Mouse (Mus musculus): ENCODE results near the gene Gzma. TPM values are rescaled to one million over a fixed set of nuclear protein-coding genes. Genes with fewer than 3 reads are reported as not detected.

Gene Gzma
- polyA plus RNA-seq, 1 experiment from 2014 or later: not detected

- Histone ChIP-seq H3K9me3 (replicated peaks; ENCODE audit: control insufficient read depth, low read length) (no peaks in the 10 kb centered on the region), H3K9ac (ENCODE audit: low read length) (no peak overlapping the region), H3K4me3 (ENCODE audit: low read depth, low read length) (no peak overlapping the region), H3K27ac (ENCODE audit: low read depth, low read length) (no peak overlapping the region), H3K36me3 (ENCODE audit: control insufficient read depth, insufficient read depth, low read length) (no peaks in the 10 kb centered on the region), H3K4me2 (ENCODE audit: low read length) (no peak overlapping the region), H3K4me1 (ENCODE audit: control insufficient read depth, insufficient read depth, low read length) (no peaks in the 10 kb centered on the region), H3K27me3 (replicated peaks; ENCODE audit: control insufficient read depth, insufficient read depth, low read length) (no peaks in the 10 kb centered on the region)
- 54% methylated on average over 8 of the region's 8 CpGs for WGBS
- DNase-seq (ENCODE audit: low spot score) (no peak), ATAC-seq (no peak)
Observed at GRCm38 (mm10) chr13:113055826-113056225, 45.0 kb downstream of the Gzma start.

GRCm38 (mm10) chr13:113054230-113054629 is 46.6 kb downstream of the Gzma start:
- H3K27me3 ChIP-seq (replicated peaks; ENCODE audit: control insufficient read depth, insufficient read depth, low read length): no peaks in the 10 kb centered on the region
- no peak overlapping the region for H3K9ac ChIP-seq (ENCODE audit: low read length)
- DNase-seq (ENCODE audit: low spot score) (no peak), ATAC-seq (no peak)
- H3K4me2 ChIP-seq (ENCODE audit: low read length): no peak overlapping the region
- no peak overlapping the region for H3K4me3 ChIP-seq (ENCODE audit: low read depth, low read length)
- no peak overlapping the region for H3K27ac ChIP-seq (ENCODE audit: low read depth, low read length)
- no peaks in the 10 kb centered on the region for H3K9me3 ChIP-seq (replicated peaks; ENCODE audit: control insufficient read depth, low read length)
- no peaks in the 10 kb centered on the region for H3K36me3 ChIP-seq (ENCODE audit: control insufficient read depth, insufficient read depth, low read length)
- WGBS: 91% methylated on average over 8 of the region's 8 CpGs
- no peaks in the 10 kb centered on the region for H3K4me1 ChIP-seq (ENCODE audit: control insufficient read depth, insufficient read depth, low read length)

GRCm38 (mm10) chr13:113047647-113048046 is 53.1 kb downstream of the Gzma start:
- H3K27me3 ChIP-seq (replicated peaks; ENCODE audit: control insufficient read depth, insufficient read depth, low read length): no peaks in the 10 kb centered on the region
- H3K4me1 ChIP-seq (ENCODE audit: control insufficient read depth, insufficient read depth, low read length): no peaks in the 10 kb centered on the region
- H3K9me3 ChIP-seq (replicated peaks; ENCODE audit: control insufficient read depth, low read length): no peaks in the 10 kb centered on the region
- no peak overlapping the region for H3K9ac ChIP-seq (ENCODE audit: low read length)
- ATAC-seq (no peak), DNase-seq (ENCODE audit: low spot score) (no peak)
- no peaks in the 10 kb centered on the region for H3K36me3 ChIP-seq (ENCODE audit: control insufficient read depth, insufficient read depth, low read length)
- no peak overlapping the region for H3K27ac ChIP-seq (ENCODE audit: low read depth, low read length)
- H3K4me2 ChIP-seq (ENCODE audit: low read length): no peak overlapping the region
- H3K4me3 ChIP-seq (ENCODE audit: low read depth, low read length): no peak overlapping the region
- 77% methylated on average over 3 of the region's 3 CpGs for WGBS

- DNase-seq (ENCODE audit: low spot score) (no peak), ATAC-seq (peak; percentile 47)
- H3K27ac ChIP-seq (ENCODE audit: low read depth, low read length): no peak overlapping the region
- no peaks in the 10 kb centered on the region for H3K9me3 ChIP-seq (replicated peaks; ENCODE audit: control insufficient read depth, low read length)
- no peaks in the 10 kb centered on the region for H3K36me3 ChIP-seq (ENCODE audit: control insufficient read depth, insufficient read depth, low read length)
- H3K9ac ChIP-seq (ENCODE audit: low read length): no peak overlapping the region
- no peak overlapping the region for H3K4me3 ChIP-seq (ENCODE audit: low read depth, low read length)
- H3K4me2 ChIP-seq (ENCODE audit: low read length): no peak overlapping the region; the same call in 1 of the 2 replicates
- H3K27me3 ChIP-seq (replicated peaks; ENCODE audit: control insufficient read depth, insufficient read depth, low read length): no peaks in the 10 kb centered on the region
- no peaks in the 10 kb centered on the region for H3K4me1 ChIP-seq (ENCODE audit: control insufficient read depth, insufficient read depth, low read length)
Observed at GRCm38 (mm10) chr13:113047018-113047417, 53.8 kb downstream of the Gzma start.

- DNase-seq (ENCODE audit: low spot score) (peak; percentile 83), ATAC-seq (peak; percentile 89)
- Histone ChIP-seq H3K9me3 (replicated peaks; ENCODE audit: control insufficient read depth, low read length) (no peaks in the 10 kb centered on the region), H3K4me2 (ENCODE audit: low read length) (peak within 1 kb of the TSS; percentile 64), H3K4me3 (ENCODE audit: low read depth, low read length) (peak within 1 kb of the TSS; percentile 41), H3K27ac (ENCODE audit: low read depth, low read length) (no peak within 1 kb of the TSS), H3K4me1 (ENCODE audit: control insufficient read depth, insufficient read depth, low read length) (no peaks in the 10 kb centered on the region), H3K27me3 (replicated peaks; ENCODE audit: control insufficient read depth, insufficient read depth, low read length) (no peaks in the 10 kb centered on the region), H3K36me3 (ENCODE audit: control insufficient read depth, insufficient read depth, low read length) (no peaks in the 10 kb centered on the region), H3K9ac (ENCODE audit: low read length) (peak within 1 kb of the TSS; percentile 56)
- 5% methylated on average over 21 of the region's 21 CpGs for WGBS
Observed at GRCm38 (mm10) chr13:113046211-113046883, 54.4 kb downstream of the Gzma start, which contains the start of gene Gpx8. Gpx8 (minus strand) TSS chr13:113046410.

- ATAC-seq (no peak), DNase-seq (ENCODE audit: low spot score) (no peak)
- H3K4me3 ChIP-seq (ENCODE audit: low read depth, low read length): peak overlapping the region; percentile 41
- H3K36me3 ChIP-seq (ENCODE audit: control insufficient read depth, insufficient read depth, low read length): no peaks in the 10 kb centered on the region
- H3K4me1 ChIP-seq (ENCODE audit: control insufficient read depth, insufficient read depth, low read length): no peaks in the 10 kb centered on the region
- no peak overlapping the region for H3K27ac ChIP-seq (ENCODE audit: low read depth, low read length)
- 20% methylated on average over 18 of the region's 18 CpGs for WGBS
- H3K27me3 ChIP-seq (replicated peaks; ENCODE audit: control insufficient read depth, insufficient read depth, low read length): no peaks in the 10 kb centered on the region
- no peaks in the 10 kb centered on the region for H3K9me3 ChIP-seq (replicated peaks; ENCODE audit: control insufficient read depth, low read length)
- H3K9ac ChIP-seq (ENCODE audit: low read length): peak overlapping the region; percentile 56; the same call in 1 of the 2 replicates
- peak overlapping the region; percentile 64 for H3K4me2 ChIP-seq (ENCODE audit: low read length)
Observed at GRCm38 (mm10) chr13:113045458-113046110, 55.2 kb downstream of the Gzma start.

GRCm38 (mm10) chr13:113044876-113045275 is 55.9 kb downstream of the Gzma start:
- peak overlapping the region; percentile 41; the same call in 1 of the 2 replicates for H3K4me3 ChIP-seq (ENCODE audit: low read depth, low read length)
- ATAC-seq (no peak), DNase-seq (ENCODE audit: low spot score) (no peak)
- H3K36me3 ChIP-seq (ENCODE audit: control insufficient read depth, insufficient read depth, low read length): no peaks in the 10 kb centered on the region
- no peak overlapping the region for H3K27ac ChIP-seq (ENCODE audit: low read depth, low read length)
- H3K27me3 ChIP-seq (replicated peaks; ENCODE audit: control insufficient read depth, insufficient read depth, low read length): no peaks in the 10 kb centered on the region
- H3K4me2 ChIP-seq (ENCODE audit: low read length): peak overlapping the region; percentile 64
- no peaks in the 10 kb centered on the region for H3K4me1 ChIP-seq (ENCODE audit: control insufficient read depth, insufficient read depth, low read length)
- 75% methylated on average over 3 of the region's 3 CpGs for WGBS
- no peaks in the 10 kb centered on the region for H3K9me3 ChIP-seq (replicated peaks; ENCODE audit: control insufficient read depth, low read length)
- no peak overlapping the region for H3K9ac ChIP-seq (ENCODE audit: low read length)
